Mouse (Mus musculus) R1 (cell line): ENCODE measurements around the gene Olfr1251.
"Not testable (repeated sequence)": the region's sequence is repeated elsewhere in the genome, so short reads cannot be mapped to it uniquely, and the experiment has no call there.

Experiments used
- DNase-seq: peaks from one replicate; pipeline ENCODE4 v3.0.0-alpha.2; 2018; ENCODE audit warnings: low read depth, low spot score

Olfr1251 gene

DNA sequence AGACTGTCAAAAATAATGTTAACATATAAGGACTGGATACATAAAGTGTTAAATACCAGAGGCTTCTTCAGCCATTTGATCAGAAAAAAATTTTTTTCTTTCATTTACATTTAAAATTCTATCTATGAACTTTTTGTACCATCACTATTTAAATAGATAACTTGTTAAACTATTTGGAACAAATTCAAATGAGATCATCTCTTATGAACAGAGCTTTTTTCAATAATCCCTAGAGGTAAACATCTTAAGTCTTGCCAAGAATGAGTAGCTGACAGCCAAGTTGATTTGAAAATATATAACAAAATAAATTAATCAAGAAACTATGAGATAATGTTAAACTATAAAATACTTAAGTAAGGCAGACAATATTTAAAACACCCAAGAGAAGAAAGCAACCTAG, at the start of gene Olfr1251:
TSS of gene Olfr1251 (minus strand) at position 101 of the 400 bp plus-strand sequence.
- DNase-seq = no peak

- DNase-seq = no peak
Measured at GRCm38 (mm10) chr2:89691980-89692379, 20.2 kb upstream of the Olfr1251 start.

- no peak for DNase-seq
Measured at GRCm38 (mm10) chr2:89661367-89661766, 10.4 kb downstream of the Olfr1251 start, which contains the start of gene Olfr1250. Olfr1250 (minus strand) TSS chr2:89661467.

DNA sequence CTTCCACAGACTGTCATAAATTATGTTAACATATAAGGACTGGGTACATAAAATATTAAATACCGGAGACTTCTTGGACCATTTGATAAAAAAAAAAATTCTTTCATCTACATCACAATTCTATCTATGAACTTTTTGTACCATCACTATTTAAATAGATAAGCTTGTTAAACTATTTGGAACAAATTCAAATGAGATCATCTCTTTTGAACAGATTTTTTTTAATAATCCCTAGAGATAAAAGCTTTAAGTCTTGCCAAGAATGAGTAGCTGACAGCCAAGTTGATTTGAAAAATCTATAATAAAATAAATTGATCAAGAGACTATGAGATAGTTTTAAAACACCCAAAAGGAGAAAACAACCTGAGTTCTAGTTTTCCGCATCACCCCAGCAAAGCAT, 36.9 kb downstream of the Olfr1251 start, which contains the start of gene Olfr1249:
TSS of gene Olfr1249 (minus strand) at position 101 of the 400 bp plus-strand sequence.
- DNase-seq = no peak

GRCm38 (mm10) chr2:89618145-89618544, 53.6 kb downstream of the Olfr1251 start, which contains the start of gene Olfr1248:
Olfr1248 (minus strand) TSS chr2:89618245.
- DNase-seq = not testable (repeated sequence)
